Mouse (Mus musculus) olfactory bulb, adult 2 months (tissue): ENCODE results near the gene Crhr1.

Experiments used
- CTCF ChIP-seq: fragments of 200-500 bp; IDR thresholded peaks from 2 replicates; pipeline ENCODE4 v1.5.1; 2012; ENCODE audit warnings: low read depth, mild to moderate bottlenecking, low read length, moderate library complexity; ENCODE audit not compliant: insufficient read depth
- POLR2A ChIP-seq: fragments of 200-500 bp; IDR thresholded peaks from 2 replicates; pipeline ENCODE4 v1.6.1; 2012; ENCODE audit warnings: mild to moderate bottlenecking, low read depth, low read length, moderate library complexity; ENCODE audit not compliant: insufficient read depth

- TF ChIP-seq POLR2A (no peak), CTCF (no peak)
Measured at GRCm38 (mm10) chr11:104203271-104203670, 70.6 kb downstream of the Crhr1 start.
